Mouse (Mus musculus) gastrocnemius, adult 18-20 months (tissue): ENCODE results near the gene Ddx25. TPM values are rescaled to one million over a fixed set of nuclear protein-coding genes. Genes with fewer than 3 reads are reported as not detected.

Experiments used
- DNase-seq: peaks from one replicate; pipeline ENCODE4 v3.0.0; 2021; ENCODE audit warnings: low spot score
- total RNA-seq, 2 experiments: library from RNA; stranded (reverse); gene quantifications; 2 replicates each; pipeline ENCODE4 v1.2.3; 2021

The Ddx25 gene
- total RNA-seq, 2 experiments from 2014 or later: not detected

DNA sequence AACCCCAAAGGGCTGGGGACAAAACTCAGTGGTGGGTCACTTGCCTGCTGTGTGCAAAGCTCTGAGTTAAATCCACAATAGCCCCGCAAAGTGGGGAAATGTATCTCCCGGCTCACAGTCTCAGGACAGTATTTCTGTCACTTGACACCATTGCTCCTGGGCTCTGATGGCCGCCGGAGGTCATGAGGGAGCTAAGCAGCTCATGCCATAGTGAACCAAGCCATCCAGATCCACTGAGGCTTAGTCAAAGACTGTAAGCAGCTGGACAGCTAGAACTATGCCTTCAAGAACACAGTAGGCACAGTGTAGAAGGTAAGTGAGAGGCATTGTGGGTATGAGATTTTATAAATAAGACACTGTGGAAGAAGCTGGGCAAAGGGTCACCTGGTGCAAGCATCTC, 63.4 kb downstream of the Ddx25 start:
- no peak for DNase-seq

- no peak for DNase-seq
Observed at GRCm38 (mm10) chr9:35493733-35494092, 64.6 kb downstream of the Ddx25 start.

GRCm38 (mm10) chr9:35493033-35493732, 65.1 kb downstream of the Ddx25 start:
- no peak for DNase-seq

GRCm38 (mm10) chr9:35491109-35491866, 67.0 kb downstream of the Ddx25 start:
- no peak for DNase-seq

GRCm38 (mm10) chr9:35488496-35488895, 69.8 kb downstream of the Ddx25 start:
- no peak for DNase-seq

Other genes with a start within 250 kb of the Ddx25 start
- gene Cdon, start 137.4 kb downstream of the Ddx25 start, total RNA-seq: 10 to 100 TPM in 1 of 2 experiments, 1 to 10 TPM in 1; 9.5 to 10.4 TPM
- not detected for gene Gm1113, start 40.3 kb downstream of the Ddx25 start, total RNA-seq
- gene Pus3, start 67 bp upstream of the Ddx25 start, total RNA-seq: 10 to 100 TPM in 1 of 2 experiments, 1 to 10 TPM in 1; 9.2 to 10.3 TPM
- not detected for gene Pate2, start 11.8 kb upstream of the Ddx25 start, total RNA-seq
- under 1 TPM; 0.80 to 0.95 TPM for gene Hyls1, start 11.9 kb upstream of the Ddx25 start, total RNA-seq
- gene Pate4, start 53.4 kb upstream of the Ddx25 start, total RNA-seq: not detected
- not detected for gene Pate3, start 89.7 kb upstream of the Ddx25 start, total RNA-seq
- gene Pate1, start 128.9 kb upstream of the Ddx25 start, total RNA-seq: not detected
- gene Gm17677, start 182.5 kb upstream of the Ddx25 start, total RNA-seq: not detected
- not detected for gene Gm17727, start 219.6 kb upstream of the Ddx25 start, total RNA-seq
- not detected for gene Gm27235, start 231.6 kb upstream of the Ddx25 start, total RNA-seq
- not detected for gene D730048I06Rik, start 231.6 kb upstream of the Ddx25 start, total RNA-seq